Mouse (Mus musculus) spleen, adult 2 months (tissue): ENCODE data around the gene Slc28a1. TPM values are rescaled to one million over a fixed set of nuclear protein-coding genes. Genes with fewer than 3 reads are reported as not detected.
A peak's percentile ranks its signal among the peaks of the same experiment; 100 is the strongest.

Experiments
- DNase-seq, 2 experiments: peaks; one replicate each; pipeline versions ENCODE4 v3.0.0 to v3.0.0-alpha.2; 2012 to 2021; ENCODE audit warnings: low spot score in 2 of 2, low read depth in 1 of 2
- H3K27ac ChIP-seq: fragments of 200-500 bp; 2 replicates; pipeline ENCODE4 v1.5.1; 2012; ENCODE audit warnings: low read length, inconsistent platforms; ENCODE audit not compliant: insufficient read depth
- H3K27me3 ChIP-seq: fragments of 200-500 bp; 2 replicates; pipeline ENCODE4 v1.6.1; 2012; ENCODE audit warnings: mild to moderate bottlenecking, moderate library complexity, low read length, inconsistent platforms; ENCODE audit not compliant: control insufficient read depth, insufficient read depth
- H3K36me3 ChIP-seq: fragments of 200-500 bp; 2 replicates; pipeline ENCODE4 v1.6.1; 2012; ENCODE audit warnings: mild to moderate bottlenecking, low read length, inconsistent platforms; ENCODE audit not compliant: control insufficient read depth, insufficient read depth
- H3K4me1 ChIP-seq: fragments of 200-500 bp; 2 replicates; pipeline ENCODE4 v1.6.1; 2011; ENCODE audit warnings: inconsistent platforms; ENCODE audit not compliant: control insufficient read depth, insufficient read depth, insufficient read length
- H3K4me3 ChIP-seq: fragments of 200-500 bp; 2 replicates; pipeline ENCODE4 v1.5.1; 2011; ENCODE audit warnings: mild to moderate bottlenecking, inconsistent platforms; ENCODE audit not compliant: insufficient read depth, insufficient read length; ENCODE audit errors: extremely low read depth
- CTCF ChIP-seq: fragments of 200-500 bp; IDR thresholded peaks from 2 replicates; pipeline ENCODE4 v1.5.1; 2011; ENCODE audit warnings: mild to moderate bottlenecking, inconsistent platforms; ENCODE audit not compliant: insufficient read depth, insufficient read length, insufficient replicate concordance; ENCODE audit errors: extremely low read depth
- POLR2A ChIP-seq: fragments of 200-500 bp; IDR thresholded peaks from 2 replicates; pipeline ENCODE4 v1.6.1; 2011; ENCODE audit warnings: low read depth, low read length, inconsistent platforms
- WGBS: fragments of 180-500 bp; shearing (Covaris S2); methylation state at CpG from one replicate; pipeline ENCODE4 v1.1.7; 2018; 5-methylcytosine and 5-hydroxymethylcytosine counted together
- polyA plus RNA-seq: library from polyadenylated mRNA; depleted of rRNA; stranded (reverse); fragments of >200 nt; gene quantifications from 2 replicates; pipeline ENCODE4 v1.2.3, GENCODE M21; 2012

Slc28a1 gene
- polyA plus RNA-seq, 1 experiment = 0.12 TPM

DNA sequence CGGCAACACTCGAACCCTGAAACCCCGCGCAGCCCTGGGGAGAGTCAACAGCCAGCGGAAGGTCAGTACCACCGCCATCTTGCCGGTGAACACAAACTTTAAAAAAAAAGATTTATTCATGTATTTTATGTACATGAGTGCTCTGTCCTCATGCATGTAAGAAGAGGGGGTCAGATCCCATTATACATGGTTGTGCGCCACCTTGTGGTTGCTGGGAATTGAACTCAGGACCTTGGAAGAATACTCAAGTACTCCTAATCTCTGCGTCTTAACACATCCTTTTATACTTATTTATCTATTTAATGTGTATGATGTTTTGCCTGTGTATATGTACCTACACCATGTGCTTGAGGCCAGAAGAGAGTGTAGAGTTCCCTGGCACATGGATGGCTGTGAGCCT lies 47.1 kb downstream of the Slc28a1 start:
- DNase-seq = peak; percentile 17 to 22

DNA sequence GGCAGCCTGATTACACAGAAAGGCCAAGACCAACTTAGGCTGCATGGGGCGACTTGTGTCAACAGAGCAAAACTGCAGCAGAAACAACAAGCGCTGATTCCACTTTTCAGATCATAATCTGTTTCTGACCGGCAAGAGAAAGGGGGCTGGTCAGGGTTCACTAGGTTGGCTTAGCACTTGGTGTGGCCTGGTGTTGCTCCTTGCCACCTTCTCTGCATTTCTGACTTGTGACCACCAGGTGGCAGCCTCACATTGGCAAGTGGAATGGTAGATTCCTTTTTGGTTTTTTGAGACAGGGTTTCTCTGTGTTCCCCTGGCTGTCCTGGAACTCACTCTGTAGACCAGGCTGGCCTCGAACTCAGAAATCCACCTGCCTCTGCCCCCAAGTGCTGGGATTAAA lies 47.7 kb downstream of the Slc28a1 start:
- Histone ChIP-seq H3K4me1 (no peaks in the 10 kb centered on the region), H3K4me3 (no peak overlapping the region), H3K27me3 (no peaks in the 10 kb centered on the region), H3K27ac (no peak overlapping the region), H3K36me3 (no peaks in the 10 kb centered on the region)
- peak; percentile 50 to 69 for DNase-seq
- TF ChIP-seq POLR2A = no peak
- peak; percentile 69; the same call in 1 of the 2 replicates for TF ChIP-seq CTCF
- 36% methylated on average over 4 of the region's 4 CpGs for WGBS

More for the DNA sequence above, 47.1 kb downstream of the Slc28a1 start:
- H3K4me3 ChIP-seq = no peak overlapping the region
- no peak overlapping the region for H3K27ac ChIP-seq
- TF ChIP-seq POLR2A = no peak
- no peak for TF ChIP-seq CTCF
- H3K27me3 ChIP-seq = no peaks in the 10 kb centered on the region
- WGBS = 75% methylated on average over 9 of the region's 9 CpGs
- H3K36me3 ChIP-seq = no peaks in the 10 kb centered on the region
- no peaks in the 10 kb centered on the region for H3K4me1 ChIP-seq

DNA sequence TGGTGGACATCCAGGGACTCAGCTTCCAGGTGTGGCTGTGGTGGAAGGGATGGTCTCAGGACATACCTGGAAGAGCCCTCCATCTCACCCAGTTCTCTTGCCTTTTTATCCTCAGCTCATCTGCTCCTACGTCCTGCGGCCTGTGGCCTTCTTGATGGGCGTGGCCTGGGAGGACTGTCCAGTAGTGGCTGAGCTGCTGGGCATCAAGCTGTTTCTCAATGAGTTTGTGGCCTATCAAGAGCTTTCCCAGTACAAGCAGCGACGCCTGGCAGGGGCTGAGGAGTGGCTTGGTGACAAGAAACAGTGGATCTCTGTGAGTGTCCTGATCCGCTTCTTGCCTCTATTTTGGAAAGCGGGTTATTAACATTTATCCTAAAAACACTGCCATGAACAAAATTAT lies 49.8 kb downstream of the Slc28a1 start:
- Histone ChIP-seq H3K4me3 (no peak overlapping the region), H3K36me3 (no peaks in the 10 kb centered on the region), H3K27me3 (no peaks in the 10 kb centered on the region), H3K4me1 (no peaks in the 10 kb centered on the region), H3K27ac (no peak overlapping the region)
- WGBS = 90% methylated on average over 7 of the region's 7 CpGs
- no peak for DNase-seq
- TF ChIP-seq CTCF (no peak), POLR2A (no peak)

DNA sequence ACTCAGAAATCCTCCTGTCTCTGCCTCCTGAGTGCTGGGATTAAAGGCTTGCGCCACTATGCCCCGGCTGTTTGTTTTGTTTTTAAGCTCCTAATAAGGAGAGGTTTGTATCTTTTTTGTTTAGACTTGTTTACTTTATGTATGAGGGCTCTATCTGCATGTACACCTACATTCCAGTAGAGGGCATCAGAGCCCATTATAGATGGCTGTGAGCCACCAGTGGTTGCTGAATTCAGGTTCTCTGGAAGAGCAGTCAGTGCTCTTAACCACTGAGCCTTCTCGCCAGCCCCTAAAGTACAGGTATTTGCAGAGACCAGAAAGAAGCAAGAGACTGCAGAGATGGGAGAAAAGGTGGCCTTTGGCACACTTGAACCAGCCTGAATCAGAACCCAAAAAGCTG lies 52.5 kb downstream of the Slc28a1 start:
- Histone ChIP-seq H3K4me3 (no peak overlapping the region), H3K36me3 (no peaks in the 10 kb centered on the region), H3K27ac (no peak overlapping the region), H3K27me3 (no peaks in the 10 kb centered on the region), H3K4me1 (no peaks in the 10 kb centered on the region)
- TF ChIP-seq POLR2A (no peak), CTCF (no peak)
- WGBS = 32% methylated on average over 3 of the region's 3 CpGs
- DNase-seq = peak in 1 of 2 experiments; percentile 34

DNA sequence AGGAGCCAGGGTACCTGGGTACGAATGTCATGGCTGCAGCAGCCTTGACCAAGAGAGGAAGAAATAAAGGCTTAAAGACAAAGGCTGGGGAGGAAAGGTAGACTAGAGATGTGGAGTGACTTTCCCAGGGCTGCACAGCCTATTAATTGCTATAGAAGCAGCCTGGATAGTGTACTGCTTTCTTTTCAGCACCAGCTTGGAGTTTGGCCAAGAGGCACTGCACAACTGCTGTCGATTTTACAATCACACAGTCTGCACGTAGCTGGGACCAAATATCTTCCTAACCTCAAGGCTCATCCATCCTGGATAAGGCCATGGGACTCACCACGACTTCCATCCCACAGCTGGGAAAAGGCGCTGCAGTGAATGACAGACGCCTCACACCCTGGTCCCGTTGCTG lies 54.8 kb downstream of the Slc28a1 start:
- H3K27me3 ChIP-seq = no peaks in the 10 kb centered on the region
- H3K4me1 ChIP-seq = no peaks in the 10 kb centered on the region
- no peak for TF ChIP-seq POLR2A
- no peak for TF ChIP-seq CTCF
- no peak overlapping the region for H3K27ac ChIP-seq
- no peak for DNase-seq
- WGBS = 83% methylated on average over 7 of the region's 7 CpGs
- H3K36me3 ChIP-seq = no peaks in the 10 kb centered on the region
- H3K4me3 ChIP-seq = no peak overlapping the region

DNA sequence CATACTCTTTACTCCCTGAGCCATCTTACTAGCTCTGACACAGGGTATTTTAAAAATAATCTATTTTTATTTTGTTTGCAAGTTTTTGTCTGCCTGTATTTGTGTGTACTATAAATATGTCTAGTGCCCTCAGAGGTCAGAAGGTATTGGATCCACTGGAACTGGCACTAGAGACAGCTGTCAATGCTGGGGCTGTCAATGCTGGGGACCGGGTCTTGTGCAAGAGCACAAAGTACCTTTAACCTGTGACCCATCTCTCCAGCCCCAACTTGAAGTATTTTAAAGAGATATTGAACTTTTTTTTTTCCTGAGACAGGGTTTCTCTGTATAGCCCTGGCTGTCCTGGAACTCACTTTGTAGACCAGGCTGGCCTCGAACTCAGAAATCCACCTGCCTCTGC lies 59.3 kb downstream of the Slc28a1 start:
- Histone ChIP-seq H3K27ac (no peak overlapping the region), H3K36me3 (no peaks in the 10 kb centered on the region), H3K4me1 (no peaks in the 10 kb centered on the region), H3K4me3 (no peak overlapping the region), H3K27me3 (no peaks in the 10 kb centered on the region)
- DNase-seq = no peak
- 94% methylated on average over 2 of the region's 2 CpGs for WGBS
- TF ChIP-seq CTCF (no peak), POLR2A (no peak)

DNA sequence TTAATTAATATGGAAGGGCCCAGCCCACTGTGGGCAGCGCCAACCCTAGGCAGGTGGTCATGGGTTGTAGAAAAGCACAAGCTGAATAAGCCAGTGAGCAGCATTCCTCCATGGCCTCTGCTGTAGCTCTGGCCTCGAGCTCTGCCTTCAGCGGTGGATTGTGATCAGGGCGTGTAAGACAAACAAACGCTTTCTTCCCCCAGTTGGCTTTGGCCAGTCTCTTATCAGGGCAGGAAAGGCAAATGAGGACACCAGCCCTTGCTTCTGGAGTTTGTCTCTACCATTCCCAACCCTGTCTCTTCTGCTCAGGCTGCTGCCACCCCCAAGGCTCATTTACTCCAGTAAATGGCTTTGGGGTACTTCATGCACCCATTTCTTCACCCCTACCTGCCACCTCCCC lies 60.1 kb downstream of the Slc28a1 start:
- no peak overlapping the region for H3K27ac ChIP-seq
- no peaks in the 10 kb centered on the region for H3K4me1 ChIP-seq
- no peak overlapping the region for H3K4me3 ChIP-seq
- TF ChIP-seq POLR2A = no peak
- TF ChIP-seq CTCF = no peak
- 89% methylated on average over 5 of the region's 5 CpGs for WGBS
- H3K27me3 ChIP-seq = no peaks in the 10 kb centered on the region
- DNase-seq = no peak
- no peaks in the 10 kb centered on the region for H3K36me3 ChIP-seq
